Mouse (Mus musculus) heart, adult 2 months (tissue): Measurements from ENCODE around the gene Oprd1. TPM values are rescaled to one million over a fixed set of nuclear protein-coding genes. Genes with fewer than 3 reads are reported as not detected.

ENCODE experiments used
- DNase-seq, 2 experiments: peaks; one replicate each; pipeline ENCODE4 v3.0.0; 2021
- H3K27ac ChIP-seq: fragments of 200-600 bp; 2 replicates; pipeline ENCODE4 v1.8.1; 2022
- H3K27me3 ChIP-seq: fragments of 200-500 bp; 2 replicates; pipeline ENCODE4 v1.6.1; 2012; ENCODE audit warnings: mild to moderate bottlenecking, low read length, inconsistent platforms, mixed read lengths; ENCODE audit not compliant: control insufficient read depth, insufficient read depth
- H3K36me3 ChIP-seq: fragments of 200-500 bp; 2 replicates; pipeline ENCODE4 v1.6.1; 2012; ENCODE audit warnings: low read length, inconsistent platforms; ENCODE audit not compliant: control insufficient read depth, insufficient read depth
- H3K4me1 ChIP-seq: fragments of 200-500 bp; 2 replicates; pipeline ENCODE4 v1.6.1; 2011; ENCODE audit warnings: low read length; ENCODE audit not compliant: control insufficient read depth, insufficient read depth
- H3K4me3 ChIP-seq: fragments of 200-600 bp; 2 replicates; pipeline ENCODE4 v1.8.1; 2022
- H3K79me2 ChIP-seq: fragments of 200-500 bp; replicated peaks from 2 replicates; pipeline ENCODE4 v1.6.1; 2012; ENCODE audit warnings: mild to moderate bottlenecking, inconsistent platforms, low read length, moderate library complexity, mixed read lengths; ENCODE audit not compliant: control insufficient read depth, insufficient read depth
- H3K9ac ChIP-seq: fragments of 200-500 bp; 2 replicates; pipeline ENCODE4 v1.6.1; 2012; ENCODE audit warnings: low read depth, mild to moderate bottlenecking, control low read depth, inconsistent platforms, low read length, mixed read lengths
- CTCF ChIP-seq: fragments of 200-600 bp; IDR thresholded peaks from 2 replicates; pipeline ENCODE4 v1.8.1; 2022; ENCODE audit warnings: antibody characterized with exemption, mild to moderate bottlenecking, moderate library complexity
- EP300 ChIP-seq: fragments of 200-500 bp; IDR thresholded peaks from 2 replicates; pipeline ENCODE4 v1.6.1; 2011; ENCODE audit warnings: low read depth, low read length, control low read depth; ENCODE audit not compliant: insufficient read depth
- POLR2A ChIP-seq: fragments of 200-500 bp; IDR thresholded peaks from 2 replicates; pipeline ENCODE4 v1.6.1; 2011; ENCODE audit warnings: mild to moderate bottlenecking, low read depth, low read length, control low read depth; ENCODE audit not compliant: insufficient read depth
- WGBS: fragments of 180-500 bp; shearing (Covaris S2); methylation state at CpG from one replicate; pipeline ENCODE4 v1.1.7; 2018; 5-methylcytosine and 5-hydroxymethylcytosine counted together
- intact Hi-C: fragments of 180-260 bp; cut with DNase I; formaldehyde crosslinking; loops from one replicate; pipeline ENCODE4 v1.15.1; 2025
- polyA plus RNA-seq: library from polyadenylated mRNA; depleted of rRNA; stranded (reverse); fragments of >200 nt; gene quantifications from 2 replicates; pipeline ENCODE4 v1.2.3, GENCODE M21; 2012
- total RNA-seq, 2 experiments: library from RNA; stranded (reverse); gene quantifications; 2 replicates each; pipeline ENCODE4 v1.2.3; 2021

Oprd1 gene
- total and polyA plus RNA-seq, 3 experiments: 0.20 to 0.43 (median 0.21) TPM

DNA sequence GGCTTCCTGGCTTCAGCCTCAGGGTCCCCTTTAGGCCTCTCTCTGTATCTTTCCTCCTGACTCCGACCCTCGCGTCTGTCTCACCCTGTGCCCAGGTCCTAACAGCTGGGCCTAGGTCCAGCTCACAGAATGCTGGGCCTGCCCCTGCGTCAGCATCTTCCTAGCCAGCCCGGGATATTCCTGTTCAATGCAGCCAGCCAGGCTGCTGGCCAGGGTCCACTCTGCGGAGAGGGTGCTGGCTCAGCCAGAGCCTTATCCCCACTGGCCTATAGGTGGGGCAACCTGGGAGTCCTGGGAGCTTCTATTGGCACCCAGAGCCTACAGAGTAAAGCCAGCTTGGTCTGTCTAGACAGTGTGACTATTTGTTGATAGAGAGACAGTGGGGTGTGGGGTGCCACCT lies 71.3 kb downstream of the Oprd1 start:
- TF ChIP-seq CTCF: peak; percentile 50
- TF ChIP-seq POLR2A: no peak
- 53% methylated on average over 6 of the region's 6 CpGs for WGBS
- H3K79me2 ChIP-seq: 0 out of 2 replicates have a peak, but pooled peaks cover 4% of the 10 kb centered on the region
- H3K36me3 ChIP-seq: peaks cover 2% of the 10 kb centered on the region
- no peaks in the 10 kb centered on the region for H3K27me3 ChIP-seq
- intact Hi-C loops: no loop called here
- peaks cover 17% of the 10 kb centered on the region for H3K4me1 ChIP-seq
- 0 out of 2 replicates have a peak overlapping the region, but pooled peaks have one; percentile 10 for H3K9ac ChIP-seq
- DNase-seq: peak; percentile 61 to 74
- H3K27ac ChIP-seq: no peak overlapping the region; the same call in 1 of the 2 replicates
- no peak overlapping the region for H3K4me3 ChIP-seq

GRCm38 (mm10) chr4:132072156-132072555 lies 72.1 kb downstream of the Oprd1 start:
- Histone ChIP-seq H3K27me3 (no peaks in the 10 kb centered on the region), H3K9ac (no peak overlapping the region), H3K27ac (no peak overlapping the region), H3K36me3 (peaks cover 2% of the 10 kb centered on the region), H3K4me3 (no peak overlapping the region), H3K4me1 (peaks cover 22% of the 10 kb centered on the region), H3K79me2 (0 out of 2 replicates have a peak, but pooled peaks cover 4% of the 10 kb centered on the region)
- intact Hi-C loops: no loop called here
- 89% methylated on average over 3 of the region's 3 CpGs for WGBS
- no peak for DNase-seq
- TF ChIP-seq POLR2A (no peak), EP300 (no peak), CTCF (no peak)

DNA sequence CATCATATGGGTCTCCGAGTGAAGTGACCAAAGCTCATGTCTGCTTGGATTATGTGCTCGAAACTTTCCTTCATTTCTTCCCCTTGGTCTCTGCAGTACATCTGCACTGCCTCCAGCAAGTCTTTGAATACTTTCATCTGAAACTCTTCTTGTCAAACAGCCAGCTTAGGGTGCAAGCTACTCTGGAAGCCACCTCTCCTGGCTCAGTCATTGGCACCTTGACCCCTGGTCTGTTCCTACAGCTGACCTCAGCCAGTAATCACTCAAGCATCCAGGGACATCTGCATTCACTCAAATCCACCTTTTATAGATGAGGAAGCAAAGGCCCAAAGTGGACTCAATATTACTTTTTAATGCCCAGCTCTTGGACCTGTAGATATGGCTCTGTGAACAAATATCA lies 72.6 kb downstream of the Oprd1 start:
- Histone ChIP-seq H3K36me3 (peaks cover 2% of the 10 kb centered on the region), H3K4me1 (peaks cover 23% of the 10 kb centered on the region), H3K79me2 (0 out of 2 replicates have a peak, but pooled peaks cover 4% of the 10 kb centered on the region), H3K27me3 (no peaks in the 10 kb centered on the region), H3K9ac (no peak overlapping the region), H3K27ac (no peak overlapping the region), H3K4me3 (no peak overlapping the region)
- intact Hi-C loops: no loop called here
- TF ChIP-seq EP300: no peak
- no peak for TF ChIP-seq CTCF
- no peak for TF ChIP-seq POLR2A
- DNase-seq: no peak
- WGBS: 91% methylated on average over 2 of the region's 2 CpGs

DNA sequence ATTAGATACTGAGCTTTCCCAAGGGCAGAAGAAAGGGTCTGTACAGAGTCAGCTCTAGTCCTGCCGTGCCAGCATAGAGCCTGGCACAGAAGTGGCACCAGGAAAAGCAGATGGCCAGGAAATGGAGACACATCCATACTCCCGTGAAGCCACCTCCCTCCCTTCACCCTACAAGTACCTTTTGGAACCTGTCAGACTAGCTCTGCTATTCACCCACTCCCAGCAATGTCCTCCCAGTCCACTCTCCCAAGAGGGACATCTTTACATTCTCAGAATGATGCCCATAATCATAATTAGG lies 76.4 kb downstream of the Oprd1 start:
- Histone ChIP-seq H3K36me3 (no peaks in the 10 kb centered on the region; the same call in none of the 2 replicates), H3K4me1 (peaks cover 32% of the 10 kb centered on the region), H3K9ac (no peak overlapping the region), H3K27me3 (no peaks in the 10 kb centered on the region), H3K4me3 (no peak overlapping the region), H3K79me2 (peaks cover 2% of the 10 kb centered on the region; the same call in 1 of the 2 replicates), H3K27ac (peak overlapping the region; percentile 36)
- DNase-seq: peak in 1 of 2 experiments; percentile 21
- TF ChIP-seq CTCF (no peak), EP300 (no peak), POLR2A (no peak)
- intact Hi-C loops: no loop called here
- 32% methylated on average over 2 of the region's 2 CpGs for WGBS

GRCm38 (mm10) chr4:132067112-132067937 lies 77.0 kb downstream of the Oprd1 start:
- H3K4me1 ChIP-seq: peaks cover 29% of the 10 kb centered on the region
- no peaks in the 10 kb centered on the region; the same call in none of the 2 replicates for H3K36me3 ChIP-seq
- TF ChIP-seq CTCF (no peak), EP300 (no peak), POLR2A (no peak)
- H3K4me3 ChIP-seq: no peak overlapping the region
- no peak overlapping the region for H3K9ac ChIP-seq
- H3K79me2 ChIP-seq: peaks cover 2% of the 10 kb centered on the region; the same call in 1 of the 2 replicates
- DNase-seq: peak in 1 of 2 experiments; percentile 19
- peak overlapping the region; percentile 57 for H3K27ac ChIP-seq
- H3K27me3 ChIP-seq: no peaks in the 10 kb centered on the region
- WGBS: 73% methylated on average over 14 of the region's 14 CpGs
- intact Hi-C loops: no loop called here
